Mouse (Mus musculus) erythroblast, embryonic 14.5 days (primary cell): ENCODE data around the gene Rergl. TPM values are rescaled to one million over a fixed set of nuclear protein-coding genes. Genes with fewer than 3 reads are reported as not detected.

Experiments used
- H3K27me3 ChIP-seq: 2 replicates; pipeline ENCODE4 v1.6.1; 2012; ENCODE audit warnings: inconsistent platforms; ENCODE audit not compliant: control insufficient read depth
- H3K36me3 ChIP-seq: 2 replicates; pipeline ENCODE4 v1.6.1; 2012; ENCODE audit warnings: mild to moderate bottlenecking, inconsistent platforms; ENCODE audit not compliant: control insufficient read depth
- H3K4me1 ChIP-seq: 2 replicates; pipeline ENCODE4 v1.6.1; 2012; ENCODE audit warnings: inconsistent platforms; ENCODE audit not compliant: control insufficient read depth
- H3K4me3 ChIP-seq: replicated peaks from 2 replicates; pipeline ENCODE3; 2012; ENCODE audit warnings: moderate library complexity, mild to moderate bottlenecking, inconsistent platforms
- H3K9me3 ChIP-seq: 2 replicates; pipeline ENCODE4 v1.6.1; 2012; ENCODE audit warnings: low read length, inconsistent platforms, mixed read lengths; ENCODE audit not compliant: control insufficient read depth
- GATA1 ChIP-seq: IDR thresholded peaks from 2 replicates; pipeline ENCODE4 v1.6.1; 2012; ENCODE audit warnings: low read length, inconsistent platforms, mixed read lengths
- TAL1 ChIP-seq: IDR thresholded peaks from 3 replicates; pipeline ENCODE4 v1.6.1; 2012; ENCODE audit warnings: low read length, inconsistent platforms, mixed read lengths
- polyA plus RNA-seq: library from polyadenylated mRNA; stranded (reverse); fragments of >175 nt; gene quantifications from 2 replicates; pipeline ENCODE4 v1.2.3, GENCODE M21; 2012

Gene Rergl
- polyA plus RNA-seq = not detected in 2 replicates

DNA sequence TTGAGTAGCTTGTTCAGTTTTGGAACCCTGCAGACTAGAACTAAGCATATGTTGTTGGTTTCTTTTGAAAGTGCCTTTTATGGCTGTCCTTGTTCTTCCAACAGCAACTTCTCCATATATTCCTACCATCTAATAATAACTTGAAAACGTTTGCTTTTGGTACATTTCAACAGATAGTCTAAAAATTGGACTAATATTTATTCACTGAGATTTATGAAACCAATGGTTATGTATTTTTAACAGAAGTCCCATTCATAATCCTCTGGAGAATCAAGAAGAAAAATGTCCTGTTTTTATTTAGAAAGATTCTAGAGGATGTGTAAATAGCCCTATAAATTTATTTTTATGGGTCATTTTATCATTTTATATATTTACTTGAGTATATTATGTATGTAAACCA is at the start of gene Rergl:
TSS of gene Rergl (minus strand) at position 101 of the 400 bp plus-strand sequence.
- Histone ChIP-seq H3K4me1 (no peaks in the 10 kb centered on the region), H3K4me3 (no peak within 1 kb of the TSS), H3K36me3 (no peaks in the 10 kb centered on the region), H3K27me3 (no peaks in the 10 kb centered on the region), H3K9me3 (no peaks in the 10 kb centered on the region; the same call in 1 of the 2 replicates)
- no peak for TF ChIP-seq GATA1
- TF ChIP-seq TAL1 = no peak

- no peak overlapping the region for H3K4me3 ChIP-seq
- TF ChIP-seq GATA1 (no peak), TAL1 (no peak)
- H3K27me3 ChIP-seq = no peaks in the 10 kb centered on the region
Measured at GRCm38 (mm10) chr6:139538469-139538868, 36.7 kb upstream of the Rergl start.

DNA sequence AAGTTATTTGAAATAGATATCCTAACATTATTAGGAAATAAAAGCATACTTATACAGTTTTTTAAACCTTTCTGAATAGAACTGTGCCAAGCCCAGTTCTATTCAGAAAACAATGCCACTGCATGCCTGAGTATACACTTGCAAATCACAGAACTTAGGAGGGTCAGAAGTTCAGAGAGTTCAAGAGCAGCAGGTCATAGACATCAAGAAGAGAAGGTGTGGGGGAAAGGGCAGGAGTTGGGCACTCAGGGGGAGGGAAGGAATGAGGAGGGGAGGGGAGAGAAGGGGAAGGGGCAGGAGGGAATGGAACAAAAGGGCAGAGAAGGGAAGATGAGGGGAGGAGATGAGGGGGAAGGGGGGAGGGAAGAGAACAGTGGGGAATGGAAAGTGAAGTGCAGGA is 23.6 kb upstream of the Rergl start:
- Histone ChIP-seq H3K4me3 (no peak overlapping the region), H3K36me3 (no peaks in the 10 kb centered on the region), H3K4me1 (no peaks in the 10 kb centered on the region), H3K27me3 (no peaks in the 10 kb centered on the region), H3K9me3 (peaks cover 5% of the 10 kb centered on the region)
- no peak for TF ChIP-seq GATA1
- TF ChIP-seq TAL1 = no peak

More at GRCm38 (mm10) chr6:139538469-139538868, 36.7 kb upstream of the Rergl start:
- H3K36me3 ChIP-seq = no peaks in the 10 kb centered on the region
- no peaks in the 10 kb centered on the region for H3K4me1 ChIP-seq
- H3K9me3 ChIP-seq = no peaks in the 10 kb centered on the region

DNA sequence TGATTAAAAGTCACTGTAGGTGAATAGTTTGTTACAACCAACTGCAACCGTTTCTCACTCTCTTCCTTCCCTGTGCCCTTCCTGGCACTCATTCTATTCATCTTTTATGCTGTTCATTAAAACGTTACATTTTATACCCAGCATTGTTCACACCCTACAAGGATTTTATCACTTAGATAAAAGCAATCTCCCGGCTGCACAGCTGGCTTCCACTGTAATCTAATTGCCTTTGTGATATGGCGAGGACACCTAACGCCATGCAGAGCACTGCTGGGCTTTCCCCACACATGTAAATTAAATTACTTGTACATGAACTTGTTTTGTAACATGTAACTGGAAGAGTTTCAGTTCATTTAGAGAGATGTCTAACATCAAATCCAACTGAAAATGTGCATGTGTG is 22.5 kb upstream of the Rergl start:
- H3K4me1 ChIP-seq = no peaks in the 10 kb centered on the region
- peaks cover 5% of the 10 kb centered on the region; the same call in 1 of the 2 replicates for H3K9me3 ChIP-seq
- no peak for TF ChIP-seq GATA1
- no peak for TF ChIP-seq TAL1
- H3K27me3 ChIP-seq = no peaks in the 10 kb centered on the region
- H3K36me3 ChIP-seq = no peaks in the 10 kb centered on the region
- H3K4me3 ChIP-seq = no peak overlapping the region

- Histone ChIP-seq H3K9me3 (peaks cover 17% of the 10 kb centered on the region), H3K4me3 (no peak overlapping the region), H3K27me3 (no peaks in the 10 kb centered on the region), H3K4me1 (no peaks in the 10 kb centered on the region), H3K36me3 (no peaks in the 10 kb centered on the region)
- TF ChIP-seq GATA1 = no peak
- no peak for TF ChIP-seq TAL1
Measured at GRCm38 (mm10) chr6:139514938-139515510, 13.2 kb upstream of the Rergl start.

DNA sequence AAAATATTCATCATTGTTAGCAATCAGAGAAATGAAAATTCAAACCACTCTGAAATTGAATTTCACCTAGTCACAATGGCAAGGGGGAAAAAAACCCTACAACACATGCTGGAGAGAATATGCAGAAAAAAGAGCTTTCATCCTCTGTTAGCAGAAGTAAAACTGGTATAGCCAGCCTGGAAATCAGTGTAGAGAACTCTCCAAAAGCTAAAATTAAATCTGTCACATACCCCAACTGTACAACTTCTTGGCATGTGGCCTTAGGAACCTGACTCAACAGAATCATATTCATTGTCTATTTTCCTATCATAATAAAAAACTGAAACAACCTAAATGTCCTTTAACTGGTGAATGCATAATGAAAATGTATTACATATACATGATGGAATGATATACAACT is 22.0 kb downstream of the Rergl start:
- TF ChIP-seq GATA1 (no peak), TAL1 (no peak)
- Histone ChIP-seq H3K36me3 (no peaks in the 10 kb centered on the region), H3K4me3 (no peak overlapping the region), H3K4me1 (no peaks in the 10 kb centered on the region), H3K9me3 (peaks cover 3% of the 10 kb centered on the region; the same call in 1 of the 2 replicates), H3K27me3 (no peaks in the 10 kb centered on the region)

DNA sequence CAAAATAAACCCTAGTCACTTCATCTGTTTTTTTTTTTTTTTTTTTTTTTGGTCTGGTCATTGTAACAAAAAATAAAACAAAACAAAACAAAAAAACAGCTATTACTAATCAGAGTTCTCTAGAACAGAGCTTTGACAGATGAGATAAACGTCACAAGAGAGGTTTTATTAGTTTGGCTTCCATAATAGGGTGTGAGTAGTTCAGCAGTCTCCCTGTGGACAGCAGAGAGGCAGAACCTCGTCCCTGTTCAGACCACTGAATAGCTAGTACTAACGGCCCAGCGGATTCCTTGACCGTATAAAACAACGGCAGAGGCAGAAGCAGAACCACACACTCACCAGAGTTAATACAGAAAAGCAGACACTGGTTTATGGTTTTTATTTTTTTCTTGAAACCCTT is 36.8 kb downstream of the Rergl start:
- H3K4me3 ChIP-seq = no peak overlapping the region
- TF ChIP-seq GATA1 = no peak
- no peaks in the 10 kb centered on the region for H3K4me1 ChIP-seq
- no peaks in the 10 kb centered on the region for H3K27me3 ChIP-seq
- no peaks in the 10 kb centered on the region for H3K36me3 ChIP-seq
- H3K9me3 ChIP-seq = peaks cover 5% of the 10 kb centered on the region

GRCm38 (mm10) chr6:139464292-139464691 is 37.5 kb downstream of the Rergl start:
- Histone ChIP-seq H3K4me1 (no peaks in the 10 kb centered on the region), H3K36me3 (no peaks in the 10 kb centered on the region), H3K4me3 (no peak overlapping the region), H3K27me3 (no peaks in the 10 kb centered on the region), H3K9me3 (peaks cover 5% of the 10 kb centered on the region; the same call in 1 of the 2 replicates)
- TF ChIP-seq TAL1 (no peak), GATA1 (no peak)

DNA sequence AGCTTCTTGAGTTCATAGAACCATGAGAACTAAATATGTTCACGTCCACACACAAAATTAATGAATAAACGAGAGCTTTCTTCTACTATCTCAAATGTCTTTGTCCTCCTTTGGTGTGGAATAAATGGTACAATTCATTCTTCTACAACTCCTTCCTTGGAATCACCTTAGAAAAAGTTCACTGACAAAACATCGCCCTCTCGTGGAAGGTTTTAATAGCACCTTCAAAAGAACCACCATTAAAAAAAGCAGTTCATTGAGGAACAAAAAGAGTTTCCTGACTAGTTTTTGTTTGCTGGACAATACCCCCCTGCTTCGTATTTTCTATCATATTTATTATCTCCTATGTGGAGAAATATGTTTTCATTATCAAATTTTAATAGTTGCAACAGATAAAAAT is 40.7 kb downstream of the Rergl start:
- H3K9me3 ChIP-seq = peaks cover 7% of the 10 kb centered on the region
- no peaks in the 10 kb centered on the region for H3K27me3 ChIP-seq
- no peak overlapping the region for H3K4me3 ChIP-seq
- no peaks in the 10 kb centered on the region for H3K4me1 ChIP-seq
- no peaks in the 10 kb centered on the region for H3K36me3 ChIP-seq
- TF ChIP-seq GATA1 = no peak
- TF ChIP-seq TAL1 = no peak

GRCm38 (mm10) chr6:139460470-139460869 is 41.3 kb downstream of the Rergl start:
- Histone ChIP-seq H3K9me3 (peaks cover 8% of the 10 kb centered on the region), H3K27me3 (no peaks in the 10 kb centered on the region), H3K36me3 (no peaks in the 10 kb centered on the region), H3K4me1 (no peaks in the 10 kb centered on the region), H3K4me3 (no peak overlapping the region)
- TF ChIP-seq TAL1 (no peak), GATA1 (no peak)
